Mouse (Mus musculus) kidney, embryonic 16.5 days (tissue): ENCODE measurements around the gene As3mt. TPM values are rescaled to one million over a fixed set of nuclear protein-coding genes. Genes with fewer than 3 reads are reported as not detected.

Source experiments
- ATAC-seq: fragments of 200-750 bp; cut with Nextera tagmentation; 2 replicates; pipeline ENCODE4 v1.8.0; 2017; ENCODE audit warnings: moderate TSS enrichment; ENCODE audit not compliant: low FRiP score, low TSS enrichment
- H3K27ac ChIP-seq: fragments of 300-500 bp; sonication (generic); 2 replicates; pipeline ENCODE4 v1.5.1; 2014; ENCODE audit warnings: low read length
- H3K27me3 ChIP-seq: fragments of 300-500 bp; sonication (generic); 2 replicates; pipeline ENCODE4 v1.6.1; 2014; ENCODE audit warnings: low read length, control low read depth, mixed read lengths; ENCODE audit not compliant: insufficient read depth
- H3K36me3 ChIP-seq: fragments of 300-500 bp; sonication (generic); 2 replicates; pipeline ENCODE4 v1.6.1; 2014; ENCODE audit warnings: low read length, control low read depth, mixed read lengths; ENCODE audit not compliant: insufficient read depth
- H3K4me1 ChIP-seq: fragments of 300-500 bp; sonication (generic); 2 replicates; pipeline ENCODE4 v1.6.1; 2014; ENCODE audit warnings: low read length, control low read depth, mixed read lengths; ENCODE audit not compliant: insufficient read depth
- H3K4me2 ChIP-seq: fragments of 300-500 bp; sonication (generic); replicated peaks from 2 replicates; pipeline ENCODE4 v1.6.1; 2014; ENCODE audit warnings: low read depth, low read length
- H3K4me3 ChIP-seq: fragments of 300-500 bp; sonication (generic); 2 replicates; pipeline ENCODE4 v1.5.1; 2014; ENCODE audit warnings: mild to moderate bottlenecking, low read length
- H3K9ac ChIP-seq: fragments of 300-500 bp; sonication (generic); replicated peaks from 2 replicates; pipeline ENCODE4 v1.6.1; 2014; ENCODE audit warnings: low read length
- H3K9me3 ChIP-seq: fragments of 300-500 bp; sonication (generic); 2 replicates; pipeline ENCODE4 v1.6.1; 2016; ENCODE audit warnings: low read length, control low read depth
- WGBS: fragments of 180-500 bp; shearing (Covaris S2); extraction: QIAGEN DNeasy Blood & Tissue Kit; methylation state at CpG from one replicate; pipeline ENCODE4 v1.1.7; 2014; 5-methylcytosine and 5-hydroxymethylcytosine counted together
- polyA plus RNA-seq: library from polyadenylated mRNA; unstranded; fragments of >200 nt; fragmentation: Nextera tagmentation; extraction: Ambion mirVana; gene quantifications from 2 replicates; pipeline ENCODE4 v1.2.1, GENCODE M21; 2015

As3mt gene
- polyA plus RNA-seq, 1 experiment from 2014 or later = 57.0 TPM

DNA sequence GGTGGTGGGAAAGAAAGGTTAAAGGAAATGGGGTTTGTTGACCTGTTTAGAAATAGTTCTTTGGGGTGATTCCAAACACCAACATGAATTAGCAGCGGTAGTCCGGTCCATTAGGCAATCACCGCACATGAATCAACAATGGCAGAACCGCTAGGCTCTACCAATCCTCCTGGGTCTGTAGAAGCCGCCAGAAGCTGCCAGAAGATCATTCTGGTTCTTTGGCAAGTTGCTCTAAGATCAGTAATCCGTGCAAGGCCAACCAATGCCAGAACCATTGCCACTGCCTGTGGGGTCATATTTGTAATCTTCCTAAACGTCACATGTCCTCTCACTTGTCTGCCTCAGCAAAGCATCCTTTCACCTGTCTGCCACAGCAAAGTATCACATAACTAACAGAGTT, 10.3 kb upstream of the As3mt start:
- H3K9ac ChIP-seq = no peak overlapping the region
- peaks cover 8% of the 10 kb centered on the region; the same call in 1 of the 2 replicates for H3K4me1 ChIP-seq
- no peak overlapping the region for H3K27ac ChIP-seq
- H3K9me3 ChIP-seq = no peaks in the 10 kb centered on the region
- ATAC-seq = no peak
- H3K4me2 ChIP-seq = no peak overlapping the region
- H3K4me3 ChIP-seq = no peak overlapping the region
- peaks cover 7% of the 10 kb centered on the region; the same call in 1 of the 2 replicates for H3K36me3 ChIP-seq
- no peaks in the 10 kb centered on the region for H3K27me3 ChIP-seq
- 90% methylated on average over 7 of the region's 7 CpGs for WGBS

DNA sequence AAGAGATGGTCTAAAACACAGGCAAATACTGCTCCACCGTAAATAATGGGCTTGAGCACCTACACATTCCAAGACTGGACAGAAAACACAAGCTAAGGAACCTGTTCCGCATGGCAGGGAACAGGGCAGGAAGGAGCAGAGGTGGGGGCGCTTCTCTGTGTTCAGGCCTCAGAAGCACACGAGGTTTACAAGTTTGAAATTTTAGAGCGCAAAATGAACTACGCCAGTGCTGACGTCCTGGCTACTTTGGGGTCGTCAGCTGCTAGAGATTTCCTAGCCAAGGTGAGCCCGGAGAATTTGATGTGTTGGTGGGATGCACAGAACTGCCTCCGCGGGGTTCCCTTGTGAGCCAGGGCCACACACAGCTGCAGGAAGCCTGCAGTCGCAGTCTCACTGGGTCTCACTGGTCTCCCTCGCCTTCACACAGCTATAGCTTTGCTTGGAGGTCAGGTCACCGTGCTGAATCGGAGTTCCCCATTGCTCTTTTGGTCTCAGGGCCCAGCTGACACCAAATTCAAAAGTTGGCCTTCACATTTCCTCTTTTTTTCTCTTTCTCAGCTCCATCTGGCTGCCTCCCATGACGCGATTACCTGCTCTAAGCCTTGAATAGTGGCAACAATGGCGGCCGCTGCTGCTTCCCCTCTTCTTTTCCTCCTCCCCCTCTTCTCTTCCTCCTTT, 9.3 kb upstream of the As3mt start:
- Histone ChIP-seq H3K36me3 (peaks cover 7% of the 10 kb centered on the region; the same call in 1 of the 2 replicates), H3K9me3 (no peaks in the 10 kb centered on the region), H3K4me1 (peaks cover 8% of the 10 kb centered on the region; the same call in 1 of the 2 replicates), H3K4me2 (no peak overlapping the region), H3K27ac (0 out of 2 replicates have a peak overlapping the region, but pooled peaks have one; percentile 29), H3K27me3 (no peaks in the 10 kb centered on the region), H3K9ac (0 out of 2 replicates have a peak overlapping the region, but pooled peaks have one; percentile 35), H3K4me3 (no peak overlapping the region)
- ATAC-seq = peak; percentile 42; the same call in 1 of the 2 replicates
- WGBS = 47% methylated on average over 19 of the region's 19 CpGs

DNA sequence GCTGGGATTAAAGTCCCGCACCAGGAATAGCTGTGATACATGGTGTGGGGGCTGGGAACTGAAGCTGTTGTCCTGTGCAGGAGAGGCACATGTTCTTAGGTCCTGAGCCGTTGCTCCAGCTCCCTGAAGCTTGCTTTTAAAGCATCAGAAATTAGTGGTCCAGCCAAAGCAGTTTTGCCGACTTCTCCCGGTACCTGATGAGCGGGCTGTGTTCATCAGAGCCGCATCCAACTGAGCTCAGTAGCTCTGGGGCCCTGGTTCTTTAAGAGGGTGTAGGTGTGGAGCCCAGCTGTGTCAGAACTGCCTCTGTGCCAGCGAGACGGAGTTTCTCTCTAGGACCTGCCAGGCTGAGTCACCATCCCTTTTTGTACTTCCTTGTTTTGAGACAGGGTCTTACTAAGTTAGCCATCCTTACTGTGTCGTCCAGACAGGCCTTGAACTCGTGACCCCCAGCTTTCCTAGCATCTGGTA, 8.2 kb upstream of the As3mt start:
- WGBS = 80% methylated on average over 10 of the region's 10 CpGs
- Histone ChIP-seq H3K4me1 (peaks cover 8% of the 10 kb centered on the region; the same call in 1 of the 2 replicates), H3K4me3 (no peak overlapping the region), H3K27me3 (no peaks in the 10 kb centered on the region; the same call in 1 of the 2 replicates), H3K27ac (no peak overlapping the region), H3K36me3 (peaks cover 7% of the 10 kb centered on the region; the same call in 1 of the 2 replicates), H3K9me3 (no peaks in the 10 kb centered on the region), H3K4me2 (no peak overlapping the region), H3K9ac (no peak overlapping the region)
- ATAC-seq = no peak

DNA sequence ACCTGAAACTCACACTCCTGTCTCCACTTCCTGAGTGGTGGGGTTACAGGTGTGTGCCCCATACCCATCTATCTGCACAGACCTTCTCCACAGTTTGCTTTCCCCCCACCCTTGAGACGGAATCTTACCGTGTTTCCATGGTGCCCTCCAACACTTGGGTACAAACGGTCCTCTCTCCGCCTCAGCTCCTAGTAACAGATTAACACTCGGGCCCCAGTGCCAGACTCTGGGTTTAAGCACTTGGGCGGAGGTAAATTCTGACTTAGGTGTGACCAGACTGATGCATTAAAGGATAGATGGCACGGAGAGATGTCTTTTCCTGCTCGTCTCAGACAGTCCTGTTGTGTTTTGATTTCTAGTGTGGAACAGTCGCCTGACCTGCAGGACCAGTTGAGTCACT, 6.1 kb upstream of the As3mt start:
- Histone ChIP-seq H3K9ac (no peak overlapping the region), H3K4me3 (no peak overlapping the region), H3K4me2 (no peak overlapping the region), H3K27ac (no peak overlapping the region), H3K27me3 (peaks cover 3% of the 10 kb centered on the region; the same call in 1 of the 2 replicates), H3K9me3 (no peaks in the 10 kb centered on the region), H3K4me1 (peaks cover 8% of the 10 kb centered on the region; the same call in 1 of the 2 replicates), H3K36me3 (0 out of 2 replicates have a peak, but pooled peaks cover 4% of the 10 kb centered on the region)
- WGBS = 74% methylated on average over 9 of the region's 9 CpGs
- ATAC-seq = no peak

DNA sequence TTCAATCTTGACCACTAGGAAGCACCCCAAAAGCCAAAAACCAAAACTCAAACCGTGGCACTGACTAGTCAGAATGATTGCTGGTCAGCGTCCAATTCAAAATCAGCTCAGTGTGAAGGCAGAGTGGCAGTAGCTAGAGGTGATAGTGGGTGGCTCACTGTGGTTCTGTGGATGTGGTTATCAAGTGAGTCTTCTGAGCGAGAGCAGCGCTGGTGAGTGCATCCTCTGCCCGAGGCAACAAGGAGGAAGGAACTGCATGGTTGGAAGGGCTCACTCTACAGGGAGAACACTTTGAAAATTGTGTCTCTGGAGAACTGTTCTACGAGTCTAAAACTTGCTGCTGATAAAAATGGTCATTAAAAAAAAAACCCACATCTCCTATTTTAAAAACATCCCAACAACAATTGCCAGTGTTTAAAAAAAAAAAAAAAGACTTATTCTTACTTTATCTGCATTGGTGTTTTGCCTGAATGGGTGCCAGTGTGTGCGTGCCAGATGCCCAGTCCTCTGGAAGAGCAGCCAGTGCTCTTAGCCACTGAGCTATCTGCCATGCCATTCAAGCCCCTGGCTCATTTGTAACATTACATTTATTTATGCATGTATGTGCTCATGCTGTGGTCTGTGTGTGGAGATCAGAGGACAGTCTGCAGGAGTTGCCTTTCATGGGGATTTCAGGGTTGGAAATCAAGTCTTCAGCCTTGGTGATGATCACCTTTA, 1.3 kb upstream of the As3mt start:
- Histone ChIP-seq H3K4me1 (peaks cover 19% of the 10 kb centered on the region), H3K4me3 (no peak overlapping the region), H3K4me2 (no peak overlapping the region), H3K9me3 (no peaks in the 10 kb centered on the region), H3K9ac (no peak overlapping the region), H3K36me3 (0 out of 2 replicates have a peak, but pooled peaks cover 4% of the 10 kb centered on the region), H3K27me3 (peaks cover 3% of the 10 kb centered on the region; the same call in 1 of the 2 replicates), H3K27ac (no peak overlapping the region)
- 66% methylated on average over 7 of the region's 7 CpGs for WGBS
- no peak for ATAC-seq

DNA sequence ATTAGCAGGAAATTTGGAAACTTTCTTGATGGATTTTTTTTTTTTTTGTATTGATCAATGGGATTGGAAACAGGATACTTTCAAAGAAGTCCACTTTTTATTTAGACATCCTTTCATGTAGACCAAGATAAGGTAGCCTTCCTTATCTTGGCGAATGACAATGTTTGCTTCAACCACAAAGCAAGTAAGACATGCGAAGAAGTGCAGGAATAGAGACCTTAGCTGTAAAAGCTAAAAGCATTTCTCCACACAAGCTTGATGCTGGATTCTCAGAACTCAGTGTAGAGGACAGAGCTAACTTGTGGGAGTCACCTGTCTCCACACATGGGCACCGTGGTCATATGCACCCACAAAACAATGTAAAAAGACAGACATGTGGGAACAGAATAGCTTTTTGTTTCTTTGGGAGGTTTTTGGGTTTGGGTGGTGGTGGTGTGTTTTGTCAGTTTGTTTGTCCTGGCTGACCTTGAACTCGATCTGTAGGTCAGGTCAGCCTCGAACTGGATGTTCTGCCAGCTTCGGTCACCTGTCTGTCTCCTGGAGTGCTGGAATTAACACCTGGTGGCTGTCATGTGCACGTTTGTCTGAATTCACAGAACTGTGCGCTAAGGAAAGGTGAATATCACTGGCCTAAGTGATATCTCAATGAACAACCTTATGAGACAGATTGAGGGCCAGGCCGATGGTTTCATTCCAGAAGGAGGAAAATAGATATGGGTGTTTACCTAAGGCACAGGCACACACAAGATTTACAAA, 540 bp upstream of the As3mt start:
- Histone ChIP-seq H3K9ac (peak overlapping the region; percentile 74), H3K36me3 (no peaks in the 10 kb centered on the region), H3K4me1 (peaks cover 19% of the 10 kb centered on the region), H3K4me3 (peak overlapping the region; percentile 54), H3K27ac (no peak overlapping the region), H3K4me2 (peak overlapping the region; percentile 84), H3K27me3 (peaks cover 3% of the 10 kb centered on the region; the same call in 1 of the 2 replicates), H3K9me3 (no peaks in the 10 kb centered on the region)
- 65% methylated on average over 9 of the region's 9 CpGs for WGBS
- ATAC-seq = no peak; the same call in 1 of the 2 replicates

DNA sequence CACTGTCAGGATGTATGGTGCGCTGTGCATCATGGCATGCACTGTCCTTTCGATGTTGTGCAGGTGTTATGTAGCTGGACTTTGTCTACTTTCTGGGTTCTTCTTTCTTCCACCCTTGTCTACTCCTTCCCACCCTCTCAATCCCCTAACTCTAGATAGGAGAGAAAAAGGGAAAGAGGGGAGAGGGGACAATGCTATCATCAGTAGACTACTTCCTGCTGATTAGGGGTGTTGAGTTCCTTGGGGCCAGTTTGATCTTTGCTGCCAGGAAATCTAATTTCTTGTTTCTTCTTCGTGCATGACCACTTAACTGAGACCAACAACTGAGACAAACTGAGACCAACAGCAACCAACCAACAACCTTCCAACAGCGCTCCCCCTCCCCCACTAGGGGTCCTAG, 3.4 kb downstream of the As3mt start:
- H3K36me3 ChIP-seq = peaks cover 6% of the 10 kb centered on the region; the same call in 1 of the 2 replicates
- no peak overlapping the region for H3K4me3 ChIP-seq
- H3K4me1 ChIP-seq = peaks cover 19% of the 10 kb centered on the region
- ATAC-seq = no peak
- no peak overlapping the region for H3K4me2 ChIP-seq
- no peak overlapping the region for H3K9ac ChIP-seq
- 88% methylated on average over 4 of the region's 4 CpGs for WGBS
- H3K27me3 ChIP-seq = no peaks in the 10 kb centered on the region
- no peak overlapping the region for H3K27ac ChIP-seq
- no peaks in the 10 kb centered on the region for H3K9me3 ChIP-seq

DNA sequence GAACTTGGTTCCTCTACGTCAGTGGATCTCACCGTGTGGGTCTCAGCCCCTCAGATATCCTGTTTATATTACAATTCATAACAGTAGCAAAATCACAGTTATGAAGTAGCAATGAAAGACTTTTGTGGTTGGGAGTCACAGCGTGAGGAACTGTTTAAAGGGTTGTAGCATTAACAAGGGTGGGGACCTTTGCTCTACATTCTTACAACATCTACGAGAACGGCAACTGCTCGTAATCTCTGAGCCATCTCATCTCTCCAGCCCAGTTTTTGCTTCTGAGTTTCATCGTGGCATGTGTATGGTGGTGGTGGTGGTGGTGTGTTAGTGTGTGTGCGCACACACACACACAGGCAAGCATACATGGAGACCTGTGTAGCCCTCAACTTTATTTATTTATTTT, 7.0 kb downstream of the As3mt start:
- peaks cover 12% of the 10 kb centered on the region for H3K36me3 ChIP-seq
- no peak overlapping the region for H3K4me2 ChIP-seq
- no peak for ATAC-seq
- peaks cover 7% of the 10 kb centered on the region; the same call in 1 of the 2 replicates for H3K9me3 ChIP-seq
- H3K27me3 ChIP-seq = no peaks in the 10 kb centered on the region
- H3K4me3 ChIP-seq = no peak overlapping the region
- H3K4me1 ChIP-seq = no peaks in the 10 kb centered on the region
- WGBS = 92% methylated on average over 8 of the region's 8 CpGs
- no peak overlapping the region for H3K27ac ChIP-seq
- no peak overlapping the region for H3K9ac ChIP-seq

DNA sequence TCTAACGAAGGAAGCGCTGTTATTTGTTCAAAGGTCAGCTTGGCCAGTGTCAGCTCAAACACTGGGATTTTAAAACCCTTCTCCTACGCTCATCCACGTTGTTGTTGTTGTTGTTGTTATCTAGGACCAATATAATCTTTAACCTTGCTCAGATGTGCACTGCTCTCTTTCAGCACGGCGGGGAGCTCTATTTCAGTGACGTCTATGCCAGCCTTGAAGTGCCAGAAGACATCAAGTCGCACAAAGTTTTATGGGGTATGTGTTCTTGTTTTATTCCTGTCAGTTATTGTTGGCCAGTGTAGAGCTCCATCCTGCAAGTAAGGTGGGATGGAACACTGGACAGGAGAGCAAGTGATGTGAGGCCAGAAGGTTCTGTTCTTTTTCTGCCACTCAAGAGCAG, 7.8 kb downstream of the As3mt start:
- WGBS = 83% methylated on average over 8 of the region's 8 CpGs

More for the DNA sequence above, 7.8 kb downstream of the As3mt start:
- Histone ChIP-seq H3K9ac (no peak overlapping the region), H3K4me3 (no peak overlapping the region), H3K9me3 (peaks cover 7% of the 10 kb centered on the region; the same call in 1 of the 2 replicates), H3K27ac (no peak overlapping the region), H3K27me3 (no peaks in the 10 kb centered on the region), H3K4me2 (no peak overlapping the region), H3K4me1 (no peaks in the 10 kb centered on the region), H3K36me3 (peaks cover 16% of the 10 kb centered on the region)
- ATAC-seq = no peak
